Mouse (Mus musculus) macrophage (primary cell): ENCODE measurements around the gene Lhfpl3. TPM values are rescaled to one million over a fixed set of nuclear protein-coding genes. Genes with fewer than 3 reads are reported as not detected.

Source experiments
- H3K27ac ChIP-seq: fragments of 350-480 bp; formaldehyde crosslinking; 2 replicates; pipeline ENCODE4 v1.9.0; 2021
- H3K36me3 ChIP-seq: fragments of 350-480 bp; formaldehyde crosslinking; 2 replicates; pipeline ENCODE4 v1.9.0; 2021; ENCODE audit errors: inconsistent target
- H3K4me3 ChIP-seq: fragments of 350-480 bp; formaldehyde crosslinking; 2 replicates; pipeline ENCODE4 v1.9.0; 2021; ENCODE audit errors: inconsistent target
- H3K79me2 ChIP-seq: fragments of 350-480 bp; formaldehyde crosslinking; 2 replicates; pipeline ENCODE4 v1.9.0; 2021; ENCODE audit errors: inconsistent target
- WGBS: methylation state at CpG from one replicate; pipeline ENCODE4 v1.1.7; 2026; ENCODE audit warnings: inconsistent platforms; ENCODE audit not compliant: missing documents; 5-methylcytosine and 5-hydroxymethylcytosine counted together
- polyA plus RNA-seq: library from polyadenylated mRNA; stranded (reverse); fragments of 250-400 nt; gene quantifications from 3 replicates; pipeline ENCODE4 v1.2.4, GENCODE M21; 2018; ENCODE audit warnings: inconsistent platforms

The Lhfpl3 gene
- polyA plus RNA-seq, 1 experiment from 2014 or later, result not detected

GRCm38 (mm10) chr5:23248303-23248702 is 502.4 kb downstream of the Lhfpl3 start:
- no peaks in the 10 kb centered on the region for H3K36me3 ChIP-seq
- H3K4me3 ChIP-seq, result no peak overlapping the region
- H3K27ac ChIP-seq, result no peak overlapping the region
- no peaks in the 10 kb centered on the region for H3K79me2 ChIP-seq

- no peaks in the 10 kb centered on the region for H3K79me2 ChIP-seq
- 83% methylated on average over 8 of the region's 9 CpGs for WGBS
- H3K27ac ChIP-seq, result no peak overlapping the region
- no peaks in the 10 kb centered on the region for H3K36me3 ChIP-seq
- no peak overlapping the region for H3K4me3 ChIP-seq
Observed at GRCm38 (mm10) chr5:23249896-23250875, 504.3 kb downstream of the Lhfpl3 start.

GRCm38 (mm10) chr5:23251462-23252224 is 505.8 kb downstream of the Lhfpl3 start:
- no peaks in the 10 kb centered on the region for H3K36me3 ChIP-seq
- no peaks in the 10 kb centered on the region for H3K79me2 ChIP-seq
- no peak overlapping the region for H3K4me3 ChIP-seq
- 7% methylated on average over 12 of the region's 12 CpGs for WGBS
- no peak overlapping the region for H3K27ac ChIP-seq

- WGBS, result 45% methylated on average over 3 of the region's 3 CpGs
- no peak overlapping the region for H3K27ac ChIP-seq
- H3K79me2 ChIP-seq, result no peaks in the 10 kb centered on the region
- no peaks in the 10 kb centered on the region for H3K36me3 ChIP-seq
- no peak overlapping the region for H3K4me3 ChIP-seq
Observed at GRCm38 (mm10) chr5:23255816-23256418, 510.1 kb downstream of the Lhfpl3 start.

- WGBS, result 83% methylated on average over 3 of the region's 3 CpGs
- H3K79me2 ChIP-seq, result no peaks in the 10 kb centered on the region
- no peak overlapping the region for H3K4me3 ChIP-seq
- H3K36me3 ChIP-seq, result no peaks in the 10 kb centered on the region
- H3K27ac ChIP-seq, result no peak overlapping the region
Observed at GRCm38 (mm10) chr5:23273309-23273708, 527.5 kb downstream of the Lhfpl3 start.

GRCm38 (mm10) chr5:23279364-23279763 is 533.5 kb downstream of the Lhfpl3 start:
- Histone ChIP-seq H3K79me2 (no peaks in the 10 kb centered on the region), H3K27ac (no peak overlapping the region), H3K36me3 (no peaks in the 10 kb centered on the region), H3K4me3 (no peak overlapping the region)
- 87% methylated on average over 7 of the region's 7 CpGs for WGBS

- H3K4me3 ChIP-seq, result no peak overlapping the region
- H3K79me2 ChIP-seq, result no peaks in the 10 kb centered on the region
- 17% methylated on average over 3 of the region's 3 CpGs for WGBS
- H3K36me3 ChIP-seq, result no peaks in the 10 kb centered on the region
- H3K27ac ChIP-seq, result no peak overlapping the region
Observed at GRCm38 (mm10) chr5:23284884-23285283, 539.0 kb downstream of the Lhfpl3 start.

- Histone ChIP-seq H3K27ac (no peak overlapping the region), H3K4me3 (no peak overlapping the region), H3K79me2 (no peaks in the 10 kb centered on the region), H3K36me3 (no peaks in the 10 kb centered on the region)
Observed at GRCm38 (mm10) chr5:23289149-23289548, 543.3 kb downstream of the Lhfpl3 start.

Other genes starting within 250 kb of the Lhfpl3 start
- gene Orc5, start 195.6 kb upstream of the Lhfpl3 start, polyA plus RNA-seq, result 17.8 to 23.6 TPM (median 23.4 TPM) in 3 replicates